Mouse (Mus musculus): Measurements from ENCODE around the gene Bdh1.

- TF ChIP-seq CTCF (IDR thresholded peaks at IDR 0.05; ENCODE audit: low read depth) (no peak), EP300 (optimal IDR thresholded peaks at IDR 0.05) (no peak)
These were observed 11.5 kb downstream of the Bdh1 start for GRCm38 (mm10) chr16:31433466-31434110.
